Mouse (Mus musculus) cerebellum, postnatal 25 days (tissue): ENCODE results near the gene Cope.
A peak's percentile ranks its signal among the peaks of the same experiment; 100 is the strongest.

Experiments
- DNase-seq, 2 experiments: peaks; one replicate each; pipeline ENCODE4 v3.0.0; 2021; ENCODE audit warnings: mixed read lengths in 2 of 2

The Cope gene

DNA sequence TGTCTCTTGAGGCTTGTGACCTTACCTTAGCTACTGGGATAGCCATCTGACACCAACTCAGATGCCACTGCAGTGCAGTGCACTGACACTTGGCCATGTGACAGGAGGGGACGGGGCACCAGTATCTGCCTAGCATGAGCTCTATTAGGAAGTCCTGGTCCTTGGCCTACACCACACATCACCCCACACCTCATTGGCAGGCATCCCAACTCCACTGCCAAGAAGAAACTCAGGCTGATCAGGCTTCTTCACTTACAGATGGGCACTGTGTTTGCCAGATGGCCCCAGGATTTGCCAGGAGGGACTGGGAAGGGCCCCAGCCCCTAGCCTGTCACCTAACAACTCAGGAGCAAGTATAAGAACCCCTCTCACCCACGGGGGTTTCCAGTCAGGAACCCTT is 11.1 kb downstream of the Cope start:
- DNase-seq, result peak; percentile 37 to 61

DNA sequence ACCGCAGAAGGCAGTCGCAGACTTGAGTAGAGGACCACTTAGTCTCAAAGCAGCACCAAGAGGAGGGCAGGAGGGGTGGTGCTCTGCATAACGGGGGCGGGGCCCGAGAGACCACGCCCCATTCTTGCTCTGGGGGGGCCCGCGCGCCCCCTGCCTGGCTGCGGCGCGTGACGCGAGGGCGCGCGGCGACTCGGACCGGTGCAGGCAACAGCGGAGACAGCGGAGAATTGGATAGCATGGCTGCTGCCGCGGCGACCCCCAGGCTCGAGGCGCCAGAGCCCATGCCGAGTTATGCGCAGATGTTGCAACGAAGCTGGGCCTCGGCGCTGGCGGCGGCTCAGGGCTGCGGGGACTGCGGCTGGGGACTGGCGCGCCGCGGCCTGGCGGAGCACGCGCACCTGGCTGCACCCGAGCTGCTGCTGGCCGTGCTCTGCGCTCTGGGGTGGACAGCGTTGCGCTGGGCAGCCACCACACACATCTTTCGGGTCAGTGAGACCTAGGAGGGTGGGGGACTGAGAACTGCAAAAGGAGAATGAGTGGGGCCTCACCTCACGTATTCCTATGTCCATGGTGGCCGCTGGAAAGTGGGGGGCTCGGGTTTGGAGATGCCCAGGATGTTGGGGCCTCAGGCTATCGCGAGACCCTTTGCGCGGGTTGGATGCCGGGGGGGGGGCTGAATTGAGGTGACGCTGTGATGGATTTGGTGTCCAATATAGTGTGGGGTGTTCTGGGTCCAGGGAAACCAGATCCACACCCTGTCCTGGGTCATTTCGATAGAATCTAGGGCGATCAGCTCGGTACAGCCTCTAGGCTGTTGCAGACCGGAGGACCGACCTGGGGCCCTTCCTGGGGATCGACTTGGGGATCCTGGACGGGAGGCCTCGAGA is 13.5 kb downstream of the Cope start, which contains the start of gene Cers1:
Gene Cers1, plus strand, starts transcription at position 152 of the 887 bp plus-strand sequence.
- DNase-seq, result peak; percentile 82 to 89

- DNase-seq, result peak; percentile 59 to 62
These were observed 14.5 kb downstream of the Cope start for GRCm38 (mm10) chr8:70316511-70317504.

GRCm38 (mm10) chr8:70317872-70318271 is 15.6 kb downstream of the Cope start:
- no peak for DNase-seq

DNA sequence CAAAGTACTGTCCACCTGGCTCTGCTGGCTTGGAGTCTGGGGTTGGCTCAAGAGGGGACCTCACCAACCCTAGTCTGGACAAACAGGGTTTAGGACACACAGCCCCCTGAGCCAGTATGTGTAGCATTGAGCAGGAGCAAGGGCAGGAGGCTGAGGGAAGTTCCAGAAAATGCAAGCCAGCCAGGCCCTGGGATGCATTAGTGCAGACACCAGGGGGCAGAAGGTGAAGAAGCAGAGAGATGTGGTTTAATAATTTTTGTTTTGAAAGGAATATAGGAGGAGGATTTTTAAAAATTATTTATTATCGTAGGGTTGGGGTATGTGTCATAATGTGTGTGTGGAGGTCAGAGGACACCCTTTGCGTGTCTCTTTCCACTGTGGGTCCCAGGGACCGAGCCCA is 21.4 kb downstream of the Cope start:
- no peak for DNase-seq

- no peak for DNase-seq
These were observed 25.2 kb downstream of the Cope start for GRCm38 (mm10) chr8:70327512-70327911.

DNA sequence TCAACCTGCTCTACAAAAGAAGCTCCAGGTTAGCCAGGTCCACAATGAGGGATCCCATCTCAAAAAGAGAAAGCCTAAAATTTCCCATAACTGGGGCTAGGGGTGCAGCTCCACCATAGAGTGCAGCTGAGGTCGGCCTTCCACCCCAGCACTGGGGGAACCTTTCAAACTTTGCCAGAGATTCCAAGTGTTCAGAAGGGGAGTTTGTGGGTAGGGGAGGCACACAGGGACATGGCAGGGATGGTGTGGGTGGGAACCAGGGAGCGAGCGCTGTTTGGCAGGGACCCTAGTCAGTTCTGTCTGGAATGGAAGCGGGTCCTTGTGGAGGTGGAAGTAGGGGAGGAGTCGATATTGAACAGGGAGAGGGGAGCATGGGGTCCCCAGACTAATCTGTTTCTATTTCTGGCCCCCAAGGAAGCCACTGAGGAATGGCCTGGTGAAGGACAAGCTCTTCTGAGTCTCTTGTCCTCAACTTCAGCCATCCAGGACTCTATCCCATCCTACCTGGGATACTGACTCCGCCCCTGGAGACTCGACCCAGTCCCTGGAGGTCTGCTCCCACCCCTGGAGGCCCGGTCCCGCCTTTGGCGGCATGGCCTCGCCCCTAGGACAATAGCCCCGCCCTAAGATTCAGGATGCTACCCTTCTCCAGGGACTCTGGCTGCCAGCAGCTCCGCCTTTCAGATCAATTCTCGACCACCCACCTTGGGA is 27.0 kb downstream of the Cope start, which contains the start of gene Gdf1:
Gene Gdf1, plus strand, starts transcription at position 694 of the 711 bp plus-strand sequence.
- DNase-seq, result peak in 1 of 2 experiments; percentile 43

DNA sequence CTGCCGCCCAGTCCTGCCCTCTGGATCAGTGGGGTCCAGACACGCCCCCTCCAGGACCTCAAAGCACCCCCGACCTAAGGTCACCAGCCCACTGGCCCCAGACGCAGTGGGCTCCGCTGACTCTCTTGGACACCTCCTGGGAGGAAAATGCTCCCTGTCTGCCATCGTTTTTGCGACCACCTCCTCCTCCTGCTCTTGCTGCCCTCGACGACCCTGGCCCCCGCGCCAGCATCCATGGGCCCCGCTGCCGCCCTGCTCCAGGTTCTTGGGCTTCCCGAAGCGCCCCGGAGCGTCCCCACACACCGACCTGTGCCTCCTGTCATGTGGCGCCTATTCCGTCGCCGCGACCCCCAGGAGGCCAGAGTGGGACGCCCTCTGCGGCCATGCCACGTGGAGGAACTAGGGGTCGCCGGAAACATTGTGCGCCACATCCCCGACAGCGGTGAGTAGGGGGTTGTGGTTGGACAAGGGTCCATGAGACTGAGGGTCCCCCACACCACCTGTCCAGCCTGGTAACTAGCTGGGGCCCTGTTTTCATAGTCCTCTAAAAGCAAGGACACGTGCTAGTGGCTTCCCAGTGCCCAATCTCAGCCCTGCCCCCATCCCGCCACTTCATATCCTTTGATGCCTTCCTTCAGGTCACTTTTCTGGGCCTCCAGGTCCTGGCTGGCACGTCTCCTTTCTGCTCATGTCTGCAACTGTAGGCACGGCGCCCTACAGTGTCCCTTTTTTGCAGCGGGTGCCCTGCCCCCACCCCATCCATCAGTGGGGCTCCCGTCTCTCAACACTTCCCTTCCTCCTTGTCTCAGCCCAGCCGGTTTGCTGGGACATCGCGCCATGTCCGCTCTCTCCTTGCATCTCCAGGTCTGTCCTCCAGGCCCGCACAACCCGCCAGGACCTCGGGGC is 27.8 kb downstream of the Cope start:
- peak in 1 of 2 experiments; percentile 56 for DNase-seq

DNA sequence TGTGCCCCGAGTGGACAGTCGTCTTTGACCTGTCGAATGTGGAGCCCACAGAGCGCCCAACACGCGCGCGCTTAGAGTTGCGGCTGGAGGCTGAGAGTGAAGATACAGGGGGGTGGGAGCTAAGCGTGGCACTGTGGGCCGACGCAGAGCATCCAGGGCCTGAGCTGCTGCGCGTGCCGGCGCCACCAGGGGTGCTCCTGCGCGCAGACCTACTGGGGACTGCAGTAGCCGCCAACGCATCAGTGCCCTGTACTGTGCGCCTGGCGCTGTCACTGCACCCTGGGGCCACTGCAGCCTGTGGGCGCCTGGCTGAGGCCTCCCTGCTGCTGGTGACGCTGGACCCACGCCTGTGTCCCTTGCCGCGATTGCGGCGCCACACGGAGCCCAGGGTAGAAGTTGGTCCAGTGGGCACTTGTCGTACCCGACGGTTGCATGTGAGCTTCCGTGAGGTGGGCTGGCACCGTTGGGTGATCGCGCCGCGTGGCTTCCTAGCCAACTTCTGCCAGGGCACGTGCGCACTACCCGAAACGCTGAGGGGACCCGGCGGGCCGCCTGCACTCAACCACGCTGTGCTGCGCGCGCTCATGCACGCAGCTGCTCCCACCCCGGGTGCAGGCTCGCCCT is 28.5 kb downstream of the Cope start:
- DNase-seq, result peak; percentile 67 to 69

- peak; percentile 49 to 56 for DNase-seq
These were observed 29.2 kb downstream of the Cope start for GRCm38 (mm10) chr8:70331526-70331925.

DNA sequence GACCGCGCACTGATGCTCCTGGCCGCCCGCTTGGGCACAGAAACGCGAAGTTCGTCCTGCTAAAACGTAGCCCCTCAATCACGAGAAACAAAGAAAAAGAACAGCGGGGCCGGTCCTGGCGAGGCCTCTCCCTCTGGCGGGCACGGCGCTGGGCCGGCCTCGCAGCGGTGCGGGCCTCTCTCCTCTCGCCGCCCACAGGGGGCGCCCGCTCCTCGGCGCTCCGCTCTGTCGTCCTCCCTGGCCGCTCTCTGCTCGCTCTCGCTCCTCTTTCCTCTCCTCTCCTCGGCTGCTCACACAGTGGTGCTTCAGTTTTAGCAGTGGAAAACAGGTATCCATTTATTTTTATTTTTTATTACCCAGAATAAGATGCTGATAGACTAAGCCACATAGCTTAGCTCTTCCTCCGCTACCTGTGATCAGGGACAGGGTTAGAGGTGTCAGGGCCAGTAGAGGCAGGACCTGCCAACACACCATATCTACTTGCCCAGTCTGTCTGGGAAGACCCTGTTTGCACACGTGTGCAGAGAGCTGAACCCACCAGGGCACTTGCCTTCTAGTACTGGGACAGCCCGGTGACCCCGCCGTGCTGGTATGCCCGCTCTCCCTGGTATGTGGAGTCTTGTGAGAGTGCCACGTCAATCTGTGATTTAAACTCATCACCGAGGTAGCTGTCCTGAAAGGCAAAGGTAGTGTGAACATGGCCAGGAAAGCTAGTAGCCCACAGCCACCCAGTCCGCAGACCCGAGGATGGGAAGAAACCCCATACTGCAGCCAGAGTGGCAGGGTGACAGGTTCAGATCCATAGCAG is 30.0 kb downstream of the Cope start:
- peak; percentile 91 to 93 for DNase-seq

DNA sequence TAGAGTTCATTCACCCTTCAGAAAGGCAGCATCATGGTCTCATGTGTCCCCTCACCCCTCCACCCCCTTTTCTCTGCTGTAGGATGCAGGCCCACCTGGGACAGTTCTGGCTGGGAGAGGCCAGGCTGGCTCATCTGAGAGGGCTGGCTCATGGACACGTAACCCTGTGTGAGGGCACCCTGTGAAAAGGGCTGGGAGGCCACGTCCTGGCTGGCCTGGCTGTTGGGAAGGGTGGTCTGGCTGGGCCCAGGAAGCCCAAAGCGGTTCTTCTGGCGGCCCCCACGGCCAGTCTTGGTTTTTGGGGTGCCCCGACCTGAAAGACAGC is 30.5 kb downstream of the Cope start:
- DNase-seq, result no peak

- DNase-seq, result no peak
These were observed 36.6 kb downstream of the Cope start for GRCm38 (mm10) chr8:70338931-70339330.

GRCm38 (mm10) chr8:70340659-70341058 is 38.3 kb downstream of the Cope start:
- peak; percentile 53 to 62 for DNase-seq

DNA sequence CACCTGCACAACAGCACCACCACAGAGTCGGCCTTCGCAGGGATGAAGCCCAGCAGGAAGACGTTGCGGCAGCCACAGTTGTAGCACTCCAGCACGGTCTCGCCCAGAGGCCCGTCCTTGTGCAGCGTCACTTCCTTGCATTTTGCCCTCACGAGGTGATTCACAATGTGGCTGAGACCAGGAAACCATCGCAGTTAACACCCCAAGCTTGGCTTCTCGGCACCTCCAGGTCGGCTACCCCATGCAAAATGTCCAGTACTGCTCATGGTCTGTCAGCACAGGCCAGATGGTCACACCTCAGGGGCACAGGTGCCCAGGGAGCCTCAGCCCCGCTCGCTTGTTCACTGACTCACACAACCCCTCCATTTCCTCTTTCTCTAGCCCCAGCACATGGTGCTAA is 39.7 kb downstream of the Cope start:
- peak; percentile 77 to 78 for DNase-seq

- no peak for DNase-seq
These were observed 40.8 kb downstream of the Cope start for GRCm38 (mm10) chr8:70343076-70343475.

GRCm38 (mm10) chr8:70343696-70344095 is 41.4 kb downstream of the Cope start:
- peak; percentile 78 to 82 for DNase-seq

DNA sequence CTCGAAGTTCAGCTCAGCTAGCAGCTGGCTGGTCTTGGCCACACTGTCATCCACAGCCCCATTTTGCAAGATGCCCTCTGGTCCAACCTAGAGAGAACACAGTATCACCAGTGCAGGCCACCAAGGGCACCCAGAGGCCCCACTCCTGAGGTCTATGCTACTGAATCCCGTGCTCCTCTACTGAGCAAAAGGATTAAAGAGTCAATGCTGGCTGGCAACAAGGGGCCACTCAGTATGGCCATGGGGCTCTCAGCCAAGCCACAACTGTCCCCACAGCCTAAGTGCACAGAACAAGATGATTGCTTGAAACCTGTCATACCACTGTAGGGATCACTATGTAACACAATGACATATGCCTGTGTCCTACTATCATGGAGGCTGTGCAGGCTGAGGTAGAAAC is 42.0 kb downstream of the Cope start:
- no peak for DNase-seq

DNA sequence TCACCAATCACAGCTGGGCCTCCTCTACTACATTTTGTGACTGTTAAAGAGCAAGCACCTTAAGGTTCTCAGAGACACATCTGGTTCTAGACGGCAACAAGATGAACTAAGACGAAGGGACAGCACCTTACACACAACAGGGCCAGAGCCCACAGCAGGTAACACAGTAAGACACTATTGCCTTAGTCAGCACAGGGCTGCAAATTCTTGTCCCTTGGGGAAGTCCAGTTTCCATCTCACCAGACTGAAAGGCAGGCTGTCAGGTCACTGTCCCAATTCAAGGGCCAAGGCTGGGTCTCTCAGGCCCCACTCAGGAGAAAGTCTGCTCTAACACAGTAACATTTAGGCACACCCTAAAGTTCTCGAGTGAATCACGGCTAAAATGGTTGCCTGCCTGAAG is 45.1 kb downstream of the Cope start:
- DNase-seq, result peak in 1 of 2 experiments; percentile 11

GRCm38 (mm10) chr8:70347860-70348420 is 45.6 kb downstream of the Cope start:
- peak; percentile 45 to 48 for DNase-seq
